Mouse (Mus musculus): ENCODE results near the gene Reg3a.

DNA sequence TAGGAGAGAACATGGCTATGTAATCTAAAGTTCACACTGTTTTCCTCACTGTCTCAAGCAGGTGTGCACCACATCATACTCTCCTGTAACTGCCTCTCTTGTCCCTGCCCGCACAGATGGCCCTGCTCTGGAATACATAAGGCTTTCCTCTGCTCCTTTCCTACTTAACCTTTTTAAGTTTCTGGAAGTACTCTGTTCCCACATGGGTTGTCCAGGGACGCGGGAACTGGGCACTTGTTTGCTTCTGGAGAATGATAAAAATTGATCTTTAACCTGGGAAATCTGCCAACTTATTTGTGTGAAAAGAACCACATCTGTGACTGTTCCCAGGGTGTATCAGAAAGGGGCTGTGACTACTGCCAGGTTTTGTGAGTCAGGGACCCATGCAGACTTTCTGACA, 45.0 kb downstream of the Reg3a start:
- TF ChIP-seq CTCF (IDR thresholded peaks at IDR 0.05; ENCODE audit: control insufficient read depth, insufficient read depth, insufficient read length) (no peak), CEBPB (IDR thresholded peaks at IDR 0.05; ENCODE audit: low read depth) (no peak), MAX (IDR thresholded peaks at IDR 0.05) (no peak), MYOG (IDR thresholded peaks at IDR 0.05; ENCODE audit: control insufficient read depth, extremely low read depth, insufficient read length) (no peak), FOSL1 (IDR thresholded peaks at IDR 0.05; ENCODE audit: insufficient read depth, low read length, poor library complexity, severe bottlenecking) (no peak), MYOD1 (IDR thresholded peaks at IDR 0.05; ENCODE audit: control insufficient read depth, insufficient read length, low read depth) (no peak)
